Mouse (Mus musculus) lung, adult 2 months (tissue): ENCODE data around the gene Ucma.

Source experiments
- CTCF ChIP-seq: fragments of 200-500 bp; IDR thresholded peaks from 2 replicates; pipeline ENCODE4 v1.5.1; 2011; ENCODE audit warnings: mild to moderate bottlenecking, low read length, control low read depth; ENCODE audit not compliant: insufficient read depth
- POLR2A ChIP-seq: fragments of 200-500 bp; IDR thresholded peaks from 2 replicates; pipeline ENCODE4 v1.6.1; 2011; ENCODE audit warnings: low read depth, mild to moderate bottlenecking, control low read depth, low read length, borderline replicate concordance; ENCODE audit errors: extremely low read depth

- TF ChIP-seq POLR2A (no peak), CTCF (no peak)
These were observed 9.1 kb downstream of the Ucma start for GRCm38 (mm10) chr2:4985000-4985399.
